Mouse (Mus musculus) thymus, adult 18-20 months (tissue): ENCODE data around the gene Cd300lg.

Source experiments
- DNase-seq, 2 experiments: peaks; one replicate each; pipeline ENCODE4 v3.0.0; 2022; ENCODE audit warnings: mixed read lengths in 2 of 2

Gene Cd300lg

DNA sequence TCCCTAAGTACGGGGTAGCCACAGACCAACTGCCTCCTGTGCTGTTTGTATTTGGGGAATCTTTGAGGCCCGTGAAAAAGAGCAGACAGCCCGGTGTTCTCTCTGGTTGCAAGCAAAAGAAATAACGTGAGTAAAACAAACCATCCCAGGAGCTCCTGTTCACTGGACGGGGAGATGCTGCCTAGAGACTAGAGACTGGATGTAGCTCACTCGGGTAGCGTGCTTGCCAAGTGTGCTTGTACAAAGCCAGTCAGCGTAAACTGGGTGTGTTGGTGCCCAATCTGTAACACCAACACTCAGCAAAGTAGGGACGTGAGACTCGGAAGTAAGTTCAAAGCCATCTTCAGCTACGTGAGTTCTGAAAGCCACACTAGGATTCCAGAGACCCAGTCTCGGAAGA is 11.4 kb downstream of the Cd300lg start:
- DNase-seq: no peak

GRCm38 (mm10) chr11:102053183-102053582 is 11.9 kb downstream of the Cd300lg start:
- no peak for DNase-seq

DNA sequence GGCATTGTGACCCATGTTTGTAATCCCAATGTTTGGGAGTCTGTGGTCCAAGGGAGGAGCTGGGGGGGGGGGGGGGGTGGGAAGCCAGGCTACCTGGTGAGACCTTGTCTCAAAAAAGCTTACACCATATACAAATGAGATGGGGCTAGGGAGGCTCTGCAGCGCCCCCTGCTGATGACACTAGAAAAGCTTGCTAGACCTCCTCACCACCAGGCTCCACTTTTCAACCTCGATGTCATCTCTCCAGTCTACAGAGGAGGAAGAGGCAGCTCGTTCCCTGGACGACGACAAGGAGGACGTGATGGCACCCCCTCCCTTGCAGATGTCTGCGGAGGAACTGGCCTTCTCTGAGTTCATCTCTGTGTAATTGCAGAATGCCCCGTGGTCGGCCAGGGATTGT is 12.5 kb downstream of the Cd300lg start:
- no peak for DNase-seq

DNA sequence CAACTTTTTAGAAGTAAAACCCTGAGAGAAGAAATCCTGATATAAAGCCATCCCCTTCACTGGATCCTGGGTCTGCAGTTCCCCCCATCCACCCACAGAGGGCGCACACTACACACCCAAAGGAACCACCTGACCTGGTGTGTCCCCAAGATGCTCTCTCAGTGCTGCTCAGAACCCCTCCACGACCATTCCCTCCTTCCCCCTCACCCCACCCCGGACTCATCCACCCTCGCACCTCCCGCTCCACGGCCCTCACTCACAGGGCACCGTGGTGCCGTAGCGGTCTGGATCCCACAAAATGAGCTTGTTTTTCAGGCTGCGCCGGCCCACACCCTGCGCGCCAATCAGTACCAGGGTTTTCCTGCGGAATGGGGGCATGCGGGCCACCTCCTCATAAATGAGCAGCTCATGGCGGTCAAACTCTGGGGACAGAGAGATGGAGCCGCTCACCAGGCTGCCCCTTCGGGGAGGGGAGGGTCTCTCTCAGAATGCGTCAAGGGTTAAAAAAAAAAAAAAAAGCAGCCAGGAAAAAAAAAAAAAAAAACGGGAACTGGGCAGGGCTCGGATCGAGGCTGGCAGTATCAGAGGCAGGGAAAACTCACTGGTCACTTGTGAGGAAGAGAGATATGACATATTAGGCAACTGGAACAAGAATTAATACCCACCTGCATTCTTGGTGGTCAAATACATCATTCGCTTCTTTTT is 20.1 kb downstream of the Cd300lg start:
- DNase-seq: peak; percentile 14 to 22

GRCm38 (mm10) chr11:102061941-102062473 is 20.7 kb downstream of the Cd300lg start:
- no peak for DNase-seq

DNA sequence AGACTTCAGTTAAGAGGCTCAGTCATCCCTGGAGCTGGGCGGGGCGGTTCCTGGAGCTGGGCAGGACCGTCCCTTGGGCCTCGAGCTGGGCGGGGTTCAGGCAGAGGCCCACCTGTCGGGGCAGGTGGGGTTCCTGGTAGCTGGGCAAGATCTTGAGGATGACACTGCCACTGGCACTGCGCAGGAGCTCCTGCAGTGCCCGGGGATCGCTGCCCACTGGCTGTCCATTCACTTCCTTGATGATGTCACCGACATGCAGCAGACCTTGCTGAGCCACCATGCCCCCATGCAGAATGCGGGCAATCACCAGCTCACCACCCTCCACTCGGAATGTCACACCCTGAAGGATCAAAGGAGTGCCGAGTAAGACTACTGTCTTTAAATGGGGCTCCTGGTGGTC is 21.8 kb downstream of the Cd300lg start:
- no peak for DNase-seq

DNA sequence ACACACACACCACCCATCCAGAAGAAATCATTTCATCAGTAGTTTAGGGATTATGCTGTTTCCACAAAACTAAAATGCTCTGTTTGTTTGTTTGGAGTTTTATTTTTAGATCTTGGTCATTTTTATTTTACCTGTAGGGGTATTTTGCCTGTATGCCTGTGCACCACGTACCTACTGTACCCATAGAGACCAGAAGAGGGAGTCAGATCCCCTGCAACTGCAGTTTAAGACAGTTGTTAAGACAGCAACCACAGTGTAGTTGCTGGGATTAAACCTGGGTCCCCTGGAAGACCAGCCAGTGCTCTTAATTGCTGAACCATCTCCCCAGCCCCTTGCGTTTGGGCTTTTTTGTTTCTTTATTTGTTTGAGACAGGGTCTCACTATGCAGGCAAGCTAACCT is 27.7 kb downstream of the Cd300lg start:
- no peak for DNase-seq

DNA sequence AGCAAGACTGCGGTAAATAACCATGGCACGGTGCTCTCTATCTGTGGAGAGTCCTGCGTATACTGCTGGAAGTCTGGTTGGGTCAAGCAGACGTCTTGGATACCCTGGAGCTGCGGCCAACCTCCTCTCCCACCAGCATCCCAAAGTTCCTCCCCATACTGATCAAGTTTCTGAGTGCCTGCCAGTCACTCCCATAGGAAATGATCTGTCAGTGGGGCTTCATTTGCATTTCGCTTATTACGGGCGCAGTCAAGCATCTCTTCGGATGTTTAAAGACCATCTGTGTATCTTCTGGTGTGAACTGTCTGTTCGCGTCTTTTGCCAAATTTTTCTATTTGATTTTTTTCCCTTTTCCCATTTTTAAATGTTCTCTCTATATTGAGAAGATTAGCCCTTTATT is 28.3 kb downstream of the Cd300lg start:
- DNase-seq: no peak

GRCm38 (mm10) chr11:102070426-102070825 is 29.1 kb downstream of the Cd300lg start:
- DNase-seq: no peak

GRCm38 (mm10) chr11:102072729-102073128 is 31.4 kb downstream of the Cd300lg start:
- no peak for DNase-seq

DNA sequence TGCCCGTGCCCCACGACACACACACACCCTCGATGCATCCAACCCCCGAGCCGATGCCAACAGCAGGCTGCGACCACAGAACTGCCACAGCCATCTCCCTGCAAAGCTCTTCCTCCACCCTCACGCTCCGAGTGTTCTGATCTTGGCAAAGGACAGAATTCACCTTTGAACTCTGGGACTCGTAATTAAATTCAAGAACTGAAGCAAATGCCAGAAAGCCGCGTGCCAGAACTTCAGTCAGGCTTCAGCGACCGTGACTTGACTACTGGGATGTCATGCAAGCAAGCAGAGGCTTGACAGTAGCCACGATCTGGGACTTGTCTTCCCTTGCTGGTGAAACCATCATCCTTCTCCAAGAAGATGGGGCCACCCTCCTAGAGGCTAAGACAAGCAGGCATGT is 32.4 kb downstream of the Cd300lg start:
- DNase-seq: no peak

DNA sequence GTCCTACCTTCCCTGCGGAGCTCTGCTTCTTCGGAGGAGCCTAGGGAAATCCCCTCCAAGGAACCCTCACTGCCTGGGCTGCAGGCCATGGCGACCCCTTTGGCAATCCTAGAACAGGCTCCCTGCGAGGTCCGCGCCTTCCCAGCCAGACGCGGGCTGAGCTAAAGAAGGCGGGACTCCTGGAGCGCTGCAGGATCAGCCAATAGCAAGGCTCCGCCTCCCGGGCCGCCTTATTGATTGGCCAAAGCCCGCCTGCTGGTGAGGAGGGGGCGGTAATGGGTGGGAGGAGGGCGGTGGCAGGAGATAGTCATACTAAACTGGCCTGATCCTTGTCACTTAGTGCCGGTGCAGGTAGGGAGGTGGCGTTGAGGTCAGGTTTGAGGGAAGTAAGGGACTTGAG is 41.0 kb downstream of the Cd300lg start:
- no peak for DNase-seq

GRCm38 (mm10) chr11:102083193-102083592 is 41.9 kb downstream of the Cd300lg start:
- DNase-seq: no peak

GRCm38 (mm10) chr11:102084159-102084558 is 42.9 kb downstream of the Cd300lg start:
- no peak for DNase-seq

- DNase-seq: no peak
Observed at GRCm38 (mm10) chr11:102086331-102086730, 45.0 kb downstream of the Cd300lg start.

DNA sequence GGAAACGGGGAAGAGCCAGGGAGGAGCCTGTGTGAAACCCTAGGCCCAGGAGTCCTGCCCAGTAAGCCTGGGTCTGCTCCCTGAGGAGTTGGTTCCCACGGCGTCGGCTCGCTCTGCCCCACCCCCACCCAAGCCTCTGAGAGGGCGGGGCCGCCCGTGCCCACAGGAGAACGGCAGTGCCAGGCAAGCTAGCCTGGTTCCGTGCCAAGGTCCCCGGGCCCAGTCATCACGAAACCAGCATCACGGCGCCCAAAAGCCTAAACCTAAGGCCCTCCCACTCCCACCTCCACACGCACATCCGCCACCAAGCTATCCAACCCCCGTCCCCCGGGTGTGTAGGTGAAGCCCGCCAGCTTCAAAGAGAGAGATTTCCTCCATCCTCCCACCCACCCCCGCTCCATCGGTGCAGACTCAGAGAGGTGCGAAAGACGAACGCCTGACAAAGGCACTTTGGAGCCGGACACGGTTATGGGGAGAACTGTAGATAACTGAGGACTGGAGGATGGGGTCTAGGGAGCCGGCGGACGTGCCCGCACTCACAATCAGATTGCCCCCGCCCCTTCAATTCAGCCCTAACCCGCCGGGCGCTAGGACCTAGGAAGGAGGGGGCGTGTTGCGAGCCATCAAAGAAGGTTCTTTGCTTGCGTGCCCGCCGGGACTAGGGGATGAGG is 45.9 kb downstream of the Cd300lg start:
- peak; percentile 15 to 31 for DNase-seq

- DNase-seq: no peak
Observed at GRCm38 (mm10) chr11:102087931-102088898, 46.9 kb downstream of the Cd300lg start, which contains the start of gene Mpp2. Gene Mpp2, minus strand, starts transcription at chr11:102088515.

GRCm38 (mm10) chr11:102089088-102089808 is 47.9 kb downstream of the Cd300lg start:
- no peak for DNase-seq

GRCm38 (mm10) chr11:102095676-102096075 is 54.4 kb downstream of the Cd300lg start:
- DNase-seq: no peak

GRCm38 (mm10) chr11:102096446-102096845 is 55.1 kb downstream of the Cd300lg start:
- DNase-seq: no peak

DNA sequence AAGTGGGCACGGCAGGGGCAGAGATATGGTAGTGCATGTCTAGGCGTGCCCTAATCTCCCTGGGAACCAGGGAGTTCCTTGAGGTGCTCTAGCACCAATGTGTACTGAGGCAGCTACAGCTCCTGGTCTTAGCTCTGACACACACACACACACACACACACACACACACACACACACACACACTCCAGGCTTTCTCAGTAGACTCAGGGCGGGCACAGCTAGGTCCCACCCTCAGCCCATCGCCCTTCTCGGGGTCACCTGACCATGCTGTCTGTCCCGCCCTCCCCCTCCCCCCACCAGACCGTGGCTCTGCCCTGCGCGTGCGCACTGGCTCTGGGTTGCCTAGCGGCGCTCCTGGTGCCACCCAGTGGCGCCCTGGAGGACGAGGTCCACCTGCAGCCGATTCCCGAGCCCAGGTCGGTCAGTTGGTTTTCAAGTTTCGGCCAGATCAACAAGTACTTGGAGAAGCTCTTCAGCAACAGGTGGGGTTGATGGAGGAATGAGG is 55.6 kb downstream of the Cd300lg start:
- peak in 1 of 2 experiments; percentile 7 for DNase-seq

- DNase-seq: no peak
Observed at GRCm38 (mm10) chr11:102101219-102101618, 59.9 kb downstream of the Cd300lg start, which contains the start of gene Ppy. Gene Ppy, minus strand, starts transcription at chr11:102101319.
